Mouse (Mus musculus) cortical plate, adult 2 months (tissue): ENCODE measurements at regions not wholly inside any gene's neighbourhood (a gene's known extent, or its start where the extent isn't known, plus 50 kb on each side); places are given as distances from the start of the nearest gene placed in this dataset.

ENCODE experiments used
- H3K27ac ChIP-seq: fragments of 200-500 bp; 2 replicates; pipeline ENCODE4 v1.5.1; 2012; ENCODE audit warnings: low read length, control low read depth, inconsistent platforms; ENCODE audit not compliant: insufficient read depth
- H3K4me1 ChIP-seq: fragments of 200-500 bp; 2 replicates; pipeline ENCODE4 v1.6.1; 2011; ENCODE audit warnings: low read length; ENCODE audit not compliant: control insufficient read depth, insufficient read depth
- H3K4me3 ChIP-seq: fragments of 200-500 bp; 2 replicates; pipeline ENCODE4 v1.5.1; 2011; ENCODE audit warnings: mild to moderate bottlenecking, low read length, control low read depth; ENCODE audit not compliant: insufficient read depth
- CTCF ChIP-seq: fragments of 200-500 bp; IDR thresholded peaks from 2 replicates; pipeline ENCODE4 v1.5.1; 2011; ENCODE audit warnings: mild to moderate bottlenecking, control low read depth, low read length; ENCODE audit not compliant: insufficient read depth; ENCODE audit errors: extremely low read depth
- POLR2A ChIP-seq: fragments of 200-500 bp; IDR thresholded peaks from 2 replicates; pipeline ENCODE4 v1.6.1; 2011; ENCODE audit warnings: mild to moderate bottlenecking, low read length, control low read depth; ENCODE audit not compliant: insufficient read depth; ENCODE audit errors: extremely low read depth

GRCm38 (mm10) chr2:117048290-117048730, 72.9 kb upstream of the Spred1 start:
- no peaks in the 10 kb centered on the region for H3K4me1 ChIP-seq
- no peak for TF ChIP-seq POLR2A
- TF ChIP-seq CTCF = no peak
- no peak overlapping the region for H3K27ac ChIP-seq
- no peak overlapping the region for H3K4me3 ChIP-seq

GRCm38 (mm10) chr2:117050061-117050460, 71.1 kb upstream of the Spred1 start:
- Histone ChIP-seq H3K27ac (no peak overlapping the region), H3K4me1 (no peaks in the 10 kb centered on the region), H3K4me3 (no peak overlapping the region)
- TF ChIP-seq CTCF (no peak), POLR2A (no peak)

DNA sequence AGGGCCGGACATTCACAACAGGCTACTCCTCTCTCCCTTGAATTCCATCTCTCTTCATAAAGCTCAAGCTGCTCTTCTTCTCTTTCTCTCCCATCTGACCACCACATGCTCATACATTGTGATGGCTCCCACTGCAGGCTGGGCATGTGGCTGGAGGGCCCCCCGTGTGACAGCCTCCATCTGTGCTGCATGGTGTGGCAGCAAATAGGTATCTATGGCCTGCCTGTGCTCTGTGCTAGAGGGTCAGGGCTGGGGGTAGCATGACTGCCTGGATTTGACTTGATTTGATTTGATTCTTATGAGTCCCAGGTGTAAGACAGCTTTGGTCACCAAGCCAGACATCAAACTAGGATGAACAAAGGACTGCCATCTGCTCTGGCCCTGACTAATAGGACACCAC, 57.0 kb upstream of the Spred1 start:
- no peak overlapping the region for H3K4me3 ChIP-seq
- H3K27ac ChIP-seq = no peak overlapping the region
- no peaks in the 10 kb centered on the region for H3K4me1 ChIP-seq
- TF ChIP-seq POLR2A = no peak

- no peak overlapping the region for H3K27ac ChIP-seq
- TF ChIP-seq CTCF = no peak
- no peak for TF ChIP-seq POLR2A
Observed at GRCm38 (mm10) chr2:117070348-117070747, 50.8 kb upstream of the Spred1 start.

GRCm38 (mm10) chr2:117071098-117071497, 50.1 kb upstream of the Spred1 start:
- no peak for TF ChIP-seq POLR2A
- TF ChIP-seq CTCF = no peak
- Histone ChIP-seq H3K27ac (no peak overlapping the region), H3K4me1 (no peaks in the 10 kb centered on the region), H3K4me3 (no peak overlapping the region)

More at GRCm38 (mm10) chr2:117070348-117070747, 50.8 kb upstream of the Spred1 start:
- no peaks in the 10 kb centered on the region for H3K4me1 ChIP-seq
- no peak overlapping the region for H3K4me3 ChIP-seq
